7 mouse cellular contexts compared by ENCODE assay signal in the genomic region with DNA sequence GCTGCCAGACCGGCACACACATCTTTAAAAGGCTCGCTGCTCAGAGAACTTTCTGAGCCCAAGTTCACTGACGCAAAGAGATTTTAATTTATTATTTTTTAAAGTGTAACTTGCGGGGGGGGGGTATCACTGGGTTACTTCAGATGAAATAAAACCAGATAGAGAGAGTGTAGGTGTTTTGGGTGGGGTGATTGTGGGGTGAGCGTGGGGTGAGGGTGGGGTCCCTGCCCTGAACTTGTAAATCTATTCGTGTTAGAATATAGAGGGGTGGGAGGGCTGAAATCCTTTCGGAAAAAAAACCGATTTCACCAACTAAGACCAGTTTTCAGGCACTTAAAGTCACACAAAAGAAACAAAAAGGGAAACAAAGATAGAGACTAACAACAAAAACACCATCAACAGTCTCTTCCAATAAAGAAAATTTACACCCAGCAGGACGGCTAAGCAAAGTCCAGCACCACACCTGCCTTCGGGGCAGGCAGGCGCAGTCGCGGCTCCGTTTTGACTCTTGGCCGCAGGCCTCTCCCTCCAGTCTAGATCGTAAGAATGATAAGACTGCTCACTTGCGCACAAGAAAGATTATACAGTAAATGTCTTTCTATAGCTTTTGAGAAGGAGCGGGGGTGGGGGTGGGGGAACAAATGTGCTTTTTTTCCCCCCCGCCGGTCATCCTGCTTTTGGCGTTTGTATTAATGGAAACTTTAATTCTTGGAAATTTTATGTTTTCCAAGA. TPM values are rescaled to one million over a fixed set of nuclear protein-coding genes. Genes with fewer than 3 reads are reported as not detected.
DNase-seq lines count a peak whose midpoint lies in the region; ATAC-seq and TF ChIP-seq lines count a peak whose summit lies in the region.

No protein-coding gene starts in this region.

- peak overlapping the region; percentile 93 for H3K4me2 ChIP-seq in heart, postnatal 0 days (ENCODE audit: low read depth, low read length)
- H3K4me2 ChIP-seq in limb, embryonic 13.5 days (replicated peaks), result peak overlapping the region; percentile 90
- peak overlapping the region; percentile 94 for H3K4me2 ChIP-seq in neural tube, embryonic 11.5 days (ENCODE audit: low read depth)

- H3K9me3 ChIP-seq in E14TG2a.4 (ENCODE audit: low read length), result no peaks in the 10 kb centered on the region
- H3K9me3 ChIP-seq in heart, postnatal 0 days (replicated peaks; ENCODE audit: control insufficient read depth, low read length), result no peaks in the 10 kb centered on the region
- no peaks in the 10 kb centered on the region for H3K9me3 ChIP-seq in limb, embryonic 13.5 days
- H3K9me3 ChIP-seq in neural tube, embryonic 11.5 days (ENCODE audit: control insufficient read depth, low read length), result no peaks in the 10 kb centered on the region

- H3K27me3 ChIP-seq in E14TG2a.4 (ENCODE audit: insufficient read depth, low read length), result peaks cover 59% of the 10 kb centered on the region
- H3K27me3 ChIP-seq in heart, postnatal 0 days (ENCODE audit: control insufficient read depth, insufficient read depth, low read length), result peaks cover 19% of the 10 kb centered on the region; the same call in 1 of the 2 replicates
- H3K27me3 ChIP-seq in limb, embryonic 13.5 days, result peaks cover 66% of the 10 kb centered on the region
- peaks cover 31% of the 10 kb centered on the region for H3K27me3 ChIP-seq in neural tube, embryonic 11.5 days (ENCODE audit: control insufficient read depth, insufficient read depth, low read length)

- no peaks in the 10 kb centered on the region for H3K36me3 ChIP-seq in E14TG2a.4 (ENCODE audit: insufficient read depth, low read length)
- no peaks in the 10 kb centered on the region for H3K36me3 ChIP-seq in heart, postnatal 0 days (replicated peaks; ENCODE audit: control insufficient read depth, insufficient read depth, low read length)
- H3K36me3 ChIP-seq in limb, embryonic 13.5 days, result no peaks in the 10 kb centered on the region
- no peaks in the 10 kb centered on the region for H3K36me3 ChIP-seq in neural tube, embryonic 11.5 days (ENCODE audit: control insufficient read depth, insufficient read depth, low read length)

- no peak for ATAC-seq in heart, postnatal 0 days (ENCODE audit: insufficient read depth, low read depth)
- peak; percentile 46; the same call in 1 of the 2 replicates for ATAC-seq in limb, embryonic 13.5 days (ENCODE audit: low FRiP score, low read depth)
- ATAC-seq in neural tube, embryonic 11.5 days (ENCODE audit: insufficient read depth, low FRiP score, low TSS enrichment), result 0 out of 2 replicates have a peak, but pooled peaks have one; percentile 29

- peak; percentile 34 for DNase-seq in R1 (ENCODE audit: low read depth, low spot score)
- no peak for DNase-seq in heart, postnatal 0 days (ENCODE audit: low spot score)
- peak; percentile 20 for DNase-seq in neural tube, embryonic 11.5 days (ENCODE audit: low spot score)
- DNase-seq in thymus, postnatal 10 days (ENCODE audit: low spot score in 2 of 2), result no peak
- DNase-seq in right cerebral cortex, postnatal 25 days, result no peak

- H3K27ac ChIP-seq in heart, postnatal 0 days (ENCODE audit: low read depth), result no peak overlapping the region
- no peak overlapping the region for H3K27ac ChIP-seq in limb, embryonic 13.5 days
- no peak overlapping the region for H3K27ac ChIP-seq in neural tube, embryonic 11.5 days (ENCODE audit: low read depth, low read length)

- peaks cover 23% of the 10 kb centered on the region for H3K4me1 ChIP-seq in E14TG2a.4 (replicated peaks; ENCODE audit: low read depth, low read length)
- H3K4me1 ChIP-seq in heart, postnatal 0 days (ENCODE audit: control insufficient read depth, insufficient read depth), result peaks cover 18% of the 10 kb centered on the region
- H3K4me1 ChIP-seq in limb, embryonic 13.5 days, result peaks cover 19% of the 10 kb centered on the region
- peaks cover 3% of the 10 kb centered on the region; the same call in 1 of the 2 replicates for H3K4me1 ChIP-seq in neural tube, embryonic 11.5 days (ENCODE audit: control insufficient read depth, insufficient read depth, low read length)

- H3K4me3 ChIP-seq in E14TG2a.4 (replicated peaks; ENCODE audit: low read length), result peak overlapping the region; percentile 76
- peak overlapping the region; percentile 50 for H3K4me3 ChIP-seq in heart, postnatal 0 days (ENCODE audit: low read depth, low read length)
- H3K4me3 ChIP-seq in limb, embryonic 13.5 days, result peak overlapping the region; percentile 50
- H3K4me3 ChIP-seq in neural tube, embryonic 11.5 days (ENCODE audit: low read depth, low read length), result peak overlapping the region; percentile 43

- TF ChIP-seq CTCF in E14TG2a.4 (conservative IDR thresholded peaks at IDR 0.05; ENCODE audit: low read length), result no peak
- no peak for TF ChIP-seq CTCF in heart, postnatal 0 days (IDR thresholded peaks at IDR 0.05; ENCODE audit: low read depth)

- no peak for TF ChIP-seq EP300 in heart, postnatal 0 days (IDR thresholded peaks at IDR 0.05; ENCODE audit: low read depth)

- 11% methylated on average over 21 of the region's 21 CpGs for WGBS in heart, postnatal 0 days
- 2% methylated on average over 21 of the region's 21 CpGs for WGBS in limb, embryonic 13.5 days
- 4% methylated on average over 21 of the region's 21 CpGs for WGBS in neural tube, embryonic 11.5 days

- H3K9ac ChIP-seq in heart, postnatal 0 days (replicated peaks; ENCODE audit: low read depth, low read length), result peak overlapping the region; percentile 41; the same call in 1 of the 2 replicates
- peak overlapping the region; percentile 59; the same call in 1 of the 2 replicates for H3K9ac ChIP-seq in limb, embryonic 13.5 days
- H3K9ac ChIP-seq in neural tube, embryonic 11.5 days (ENCODE audit: low read length), result peak overlapping the region; percentile 18; the same call in 1 of the 2 replicates

RNA-seq across cellular contexts. Expression of a gene that starts 0.4 kb away (rescaled TPM):
- total RNA-seq in heart, postnatal 0 days (2014; rRNA removed; ENCODE audit: low replicate concordance), result 14.8 and 40.4 TPM in 2 replicates
- polyA plus RNA-seq in heart, postnatal 0 days (2015; fragmentation: Nextera tagmentation; extraction: Ambion mirVana), result 19.8 and 21.5 TPM in 2 replicates
- polyA plus RNA-seq in limb, embryonic 13.5 days (2015; fragmentation: Nextera tagmentation; extraction: Ambion mirVana), result 4.5 and 5.9 TPM in 2 replicates
- 3.4 and 3.6 TPM in 2 replicates for polyA plus RNA-seq in neural tube, embryonic 11.5 days (2014; fragmentation: Nextera tagmentation; extraction: Ambion mirVana)

Comparison
In these comparisons a context has a peak if more than half of its experiments do, and no peak if none do; other contexts are left out.
1. DNase-seq: peak in R1 (single experiment) and neural tube, embryonic 11.5 days (single experiment); none in heart, postnatal 0 days (single experiment), thymus, postnatal 10 days (0 of 2) and right cerebral cortex, postnatal 25 days (single experiment).
2. Peak in every context shown above with its lines, with median percentiles within 50 percentile points of each other: H3K4me3 ChIP-seq, H3K4me2 ChIP-seq and H3K9ac ChIP-seq.